Mouse (Mus musculus): Measurements from ENCODE around the gene Gm6890.
"Not testable (repeated sequence)": the region's sequence is repeated elsewhere in the genome, so short reads cannot be mapped to it uniquely, and the experiment has no call there.

GRCm38 (mm10) chrX:74740627-74741026 is at the start of gene Gm6890:
- TF ChIP-seq CTCF (IDR thresholded peaks at IDR 0.05; ENCODE audit: low read depth, low read length); EP300 (IDR thresholded peaks at IDR 0.05; ENCODE audit: insufficient read depth, low read depth, low read length): not testable (repeated sequence)
